Mouse (Mus musculus) kidney, adult 2 months (tissue): Measurements from ENCODE around the gene Gnb1.

Experiments used
- CTCF ChIP-seq: fragments of 200-500 bp; conservative IDR thresholded peaks from 2 replicates; pipeline ENCODE4 v1.5.1; 2011; ENCODE audit warnings: low read depth, mild to moderate bottlenecking, control low read depth, low read length, moderate library complexity, mixed read lengths; ENCODE audit not compliant: insufficient read depth, insufficient read length
- POLR2A ChIP-seq: fragments of 200-500 bp; IDR thresholded peaks from one replicate; pipeline ENCODE4 v1.6.1; 2011; ENCODE audit warnings: low read depth, low read length, control low read depth

GRCm38 (mm10) chr4:155569818-155570217 lies 78.7 kb downstream of the Gnb1 start:
- no peak for TF ChIP-seq POLR2A
- no peak for TF ChIP-seq CTCF
